Mouse (Mus musculus): ENCODE data around the gene 1810055G02Rik. TPM values are rescaled to one million over a fixed set of nuclear protein-coding genes. Genes with fewer than 3 reads are reported as not detected.

1810055G02Rik gene
- polyA plus RNA-seq, 1 experiment from 2014 or later, result 16.5 TPM

GRCm38 (mm10) chr19:3752621-3753239 is 44.6 kb downstream of the 1810055G02Rik start:
- Histone ChIP-seq H3K4me3 (ENCODE audit: low read depth, low read length) (no peak overlapping the region), H3K27ac (ENCODE audit: low read length) (no peak overlapping the region), H3K9me3 (replicated peaks; ENCODE audit: control insufficient read depth, low read length) (no peaks in the 10 kb centered on the region), H3K4me1 (ENCODE audit: control insufficient read depth, low read depth, low read length) (no peaks in the 10 kb centered on the region), H3K36me3 (ENCODE audit: control insufficient read depth, insufficient read depth) (no peaks in the 10 kb centered on the region), H3K4me2 (ENCODE audit: low read depth, low read length) (no peak overlapping the region), H3K9ac (ENCODE audit: low read depth, low read length) (no peak overlapping the region), H3K27me3 (ENCODE audit: control insufficient read depth, insufficient read depth, low read depth, low read length) (no peaks in the 10 kb centered on the region)
- WGBS (ENCODE audit: insufficient replicate concordance), result 36% methylated on average over 8 of the region's 8 CpGs
- ATAC-seq (ENCODE audit: low read depth), result no peak

- WGBS (ENCODE audit: insufficient replicate concordance), result 48% methylated on average over 1 of the region's 1 CpGs
- Histone ChIP-seq H3K27ac (ENCODE audit: low read length) (no peak overlapping the region), H3K4me3 (ENCODE audit: low read depth, low read length) (no peak overlapping the region), H3K27me3 (ENCODE audit: control insufficient read depth, insufficient read depth, low read depth, low read length) (no peaks in the 10 kb centered on the region), H3K4me1 (ENCODE audit: control insufficient read depth, low read depth, low read length) (no peaks in the 10 kb centered on the region), H3K9ac (ENCODE audit: low read depth, low read length) (no peak overlapping the region), H3K9me3 (replicated peaks; ENCODE audit: control insufficient read depth, low read length) (no peaks in the 10 kb centered on the region), H3K4me2 (ENCODE audit: low read depth, low read length) (no peak overlapping the region), H3K36me3 (ENCODE audit: control insufficient read depth, insufficient read depth) (no peaks in the 10 kb centered on the region)
- no peak for ATAC-seq (ENCODE audit: low read depth)
Observed at GRCm38 (mm10) chr19:3753240-3753633, 45.1 kb downstream of the 1810055G02Rik start.

GRCm38 (mm10) chr19:3753738-3754137 is 45.6 kb downstream of the 1810055G02Rik start:
- no peaks in the 10 kb centered on the region for H3K36me3 ChIP-seq (ENCODE audit: control insufficient read depth, insufficient read depth)
- ATAC-seq (ENCODE audit: low read depth), result no peak
- no peak overlapping the region for H3K4me2 ChIP-seq (ENCODE audit: low read depth, low read length)
- no peak overlapping the region for H3K27ac ChIP-seq (ENCODE audit: low read length)
- no peaks in the 10 kb centered on the region for H3K4me1 ChIP-seq (ENCODE audit: control insufficient read depth, low read depth, low read length)
- H3K27me3 ChIP-seq (ENCODE audit: control insufficient read depth, insufficient read depth, low read depth, low read length), result no peaks in the 10 kb centered on the region
- WGBS (ENCODE audit: insufficient replicate concordance), result 20% methylated on average over 8 of the region's 8 CpGs
- no peak overlapping the region for H3K4me3 ChIP-seq (ENCODE audit: low read depth, low read length)
- H3K9ac ChIP-seq (ENCODE audit: low read depth, low read length), result no peak overlapping the region
- no peaks in the 10 kb centered on the region for H3K9me3 ChIP-seq (replicated peaks; ENCODE audit: control insufficient read depth, low read length)

GRCm38 (mm10) chr19:3757861-3758260 is 49.8 kb downstream of the 1810055G02Rik start:
- Histone ChIP-seq H3K36me3 (ENCODE audit: control insufficient read depth, insufficient read depth) (no peaks in the 10 kb centered on the region), H3K4me1 (ENCODE audit: control insufficient read depth, low read depth, low read length) (no peaks in the 10 kb centered on the region), H3K9ac (ENCODE audit: low read depth, low read length) (no peak overlapping the region), H3K27me3 (ENCODE audit: control insufficient read depth, insufficient read depth, low read depth, low read length) (no peaks in the 10 kb centered on the region), H3K4me2 (ENCODE audit: low read depth, low read length) (no peak overlapping the region), H3K9me3 (replicated peaks; ENCODE audit: control insufficient read depth, low read length) (no peaks in the 10 kb centered on the region), H3K27ac (ENCODE audit: low read length) (no peak overlapping the region), H3K4me3 (ENCODE audit: low read depth, low read length) (no peak overlapping the region)
- WGBS (ENCODE audit: insufficient replicate concordance), result 47% methylated on average over 1 of the region's 1 CpGs
- no peak for ATAC-seq (ENCODE audit: low read depth)

GRCm38 (mm10) chr19:3765221-3765820 is 57.2 kb downstream of the 1810055G02Rik start:
- H3K9ac ChIP-seq (ENCODE audit: low read depth, low read length), result no peak overlapping the region
- WGBS (ENCODE audit: insufficient replicate concordance), result 56% methylated on average over 4 of the region's 4 CpGs

GRCm38 (mm10) chr19:3766378-3766777 is 58.3 kb downstream of the 1810055G02Rik start:
- H3K27ac ChIP-seq (ENCODE audit: low read length), result no peak overlapping the region
- H3K4me1 ChIP-seq (ENCODE audit: control insufficient read depth, low read depth, low read length), result peaks cover 15% of the 10 kb centered on the region
- H3K27me3 ChIP-seq (ENCODE audit: control insufficient read depth, insufficient read depth, low read depth, low read length), result 0 out of 2 replicates have a peak, but pooled peaks cover 3% of the 10 kb centered on the region
- no peak overlapping the region for H3K9ac ChIP-seq (ENCODE audit: low read depth, low read length)
- no peaks in the 10 kb centered on the region for H3K9me3 ChIP-seq (replicated peaks; ENCODE audit: control insufficient read depth, low read length)
- no peak for ATAC-seq (ENCODE audit: low read depth)
- no peak overlapping the region for H3K4me3 ChIP-seq (ENCODE audit: low read depth, low read length)
- H3K36me3 ChIP-seq (ENCODE audit: control insufficient read depth, insufficient read depth), result no peaks in the 10 kb centered on the region
- 82% methylated on average over 5 of the region's 5 CpGs for WGBS (ENCODE audit: insufficient replicate concordance)
- H3K4me2 ChIP-seq (ENCODE audit: low read depth, low read length), result no peak overlapping the region

More at GRCm38 (mm10) chr19:3765221-3765820, 57.2 kb downstream of the 1810055G02Rik start:
- Histone ChIP-seq H3K4me2 (ENCODE audit: low read depth, low read length) (no peak overlapping the region), H3K9me3 (replicated peaks; ENCODE audit: control insufficient read depth, low read length) (no peaks in the 10 kb centered on the region), H3K4me3 (ENCODE audit: low read depth, low read length) (no peak overlapping the region), H3K27ac (ENCODE audit: low read length) (no peak overlapping the region), H3K36me3 (ENCODE audit: control insufficient read depth, insufficient read depth) (no peaks in the 10 kb centered on the region), H3K4me1 (ENCODE audit: control insufficient read depth, low read depth, low read length) (peaks cover 15% of the 10 kb centered on the region), H3K27me3 (ENCODE audit: control insufficient read depth, insufficient read depth, low read depth, low read length) (0 out of 2 replicates have a peak, but pooled peaks cover 3% of the 10 kb centered on the region)
- no peak for ATAC-seq (ENCODE audit: low read depth)

- Histone ChIP-seq H3K4me3 (ENCODE audit: low read depth, low read length) (peak within 1 kb of the TSS; percentile 95), H3K9me3 (replicated peaks; ENCODE audit: control insufficient read depth, low read length) (no peaks in the 10 kb centered on the region), H3K27me3 (ENCODE audit: control insufficient read depth, insufficient read depth, low read depth, low read length) (0 out of 2 replicates have a peak, but pooled peaks cover 3% of the 10 kb centered on the region), H3K27ac (ENCODE audit: low read length) (peak within 1 kb of the TSS; percentile 99), H3K36me3 (ENCODE audit: control insufficient read depth, insufficient read depth) (no peaks in the 10 kb centered on the region), H3K4me1 (ENCODE audit: control insufficient read depth, low read depth, low read length) (peaks cover 15% of the 10 kb centered on the region), H3K4me2 (ENCODE audit: low read depth, low read length) (peak within 1 kb of the TSS; percentile 99), H3K9ac (ENCODE audit: low read depth, low read length) (peak within 1 kb of the TSS; percentile 99)
- ATAC-seq (ENCODE audit: low read depth), result no peak
- WGBS (ENCODE audit: insufficient replicate concordance), result under 1% methylated on average over 39 of the region's 39 CpGs
Observed at GRCm38 (mm10) chr19:3767276-3767780, 59.2 kb downstream of the 1810055G02Rik start, which contains the start of gene Kmt5b. Kmt5b (plus strand) TSS chr19:3767421.

All from liver, embryonic 16.5 days (tissue).